Mouse (Mus musculus) layer of hippocampus, adult 9-11 months (tissue): Measurements from ENCODE around the gene Hspa1l.
"Not testable (repeated sequence)": the region's sequence is repeated elsewhere in the genome, so short reads cannot be mapped to it uniquely, and the experiment has no call there.

Experiments used
- DNase-seq: peaks from one replicate; pipeline ENCODE4 v3.0.0; 2022

Hspa1l gene

DNA sequence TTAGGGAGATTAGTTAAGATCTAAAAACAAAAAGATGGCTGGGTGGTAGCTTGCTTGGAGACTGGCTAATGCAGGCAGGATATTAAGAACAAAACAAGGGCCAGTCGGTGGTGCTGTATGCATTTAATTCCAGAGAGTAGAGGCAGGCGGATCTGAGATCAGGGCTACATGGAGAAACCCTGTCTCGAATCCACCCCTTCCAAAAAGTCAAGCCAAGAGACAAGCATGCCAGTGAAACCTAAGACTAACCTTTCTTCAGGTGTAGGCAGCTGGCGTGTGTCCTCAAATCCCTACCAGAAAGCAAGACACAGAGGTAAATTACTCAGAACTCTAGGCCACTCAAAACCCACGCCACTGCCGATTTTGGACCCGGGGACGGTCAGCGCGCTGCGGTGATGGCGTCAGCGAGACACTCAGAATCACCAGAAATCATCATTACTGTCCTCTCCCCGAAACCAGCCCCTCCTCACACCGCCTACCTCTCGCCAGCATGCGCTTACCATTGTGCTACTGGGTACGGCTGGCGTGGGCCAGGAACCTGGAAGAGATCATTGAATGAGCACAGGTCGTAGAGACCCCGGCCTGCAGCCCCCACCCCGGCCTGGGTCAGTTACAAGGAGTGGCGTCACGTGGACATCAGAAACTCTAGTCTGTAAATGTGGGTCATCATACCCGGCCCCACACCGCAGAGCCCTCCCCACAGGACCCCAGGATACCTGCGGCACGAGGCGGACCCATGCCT, 20.7 kb upstream of the Hspa1l start:
- DNase-seq = peak; percentile 65

DNA sequence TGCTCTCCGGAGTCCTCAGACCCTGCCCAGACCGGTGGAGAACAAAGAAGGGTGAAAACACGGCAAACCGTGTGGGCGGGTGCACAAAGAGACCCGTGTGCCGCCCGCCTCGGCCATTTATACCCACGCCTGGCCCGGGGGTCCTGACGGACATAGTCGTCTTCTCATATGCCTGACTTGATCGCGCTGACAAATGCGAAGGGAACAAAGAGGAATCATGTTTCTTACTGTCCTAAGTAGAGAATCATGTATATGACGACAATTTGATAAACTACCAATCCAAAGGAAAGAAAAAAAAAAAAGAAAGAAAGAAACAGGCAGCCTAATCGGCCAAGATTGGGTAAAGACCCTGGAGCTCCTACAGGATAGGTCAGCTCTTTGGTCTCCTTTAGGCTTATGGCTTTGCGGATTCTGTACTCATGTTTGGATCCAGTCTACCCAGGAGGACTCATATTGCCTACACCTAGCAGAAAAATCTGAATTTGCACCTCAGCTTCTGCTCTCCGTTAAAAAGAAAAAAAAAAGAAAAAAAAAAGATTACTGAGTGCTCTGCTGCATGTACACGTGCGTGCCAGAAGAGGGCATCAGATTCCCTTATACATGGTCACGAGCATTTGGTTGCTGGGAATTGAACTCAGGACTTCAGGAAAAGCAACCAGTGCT, 20.0 kb upstream of the Hspa1l start:
- peak; percentile 36 for DNase-seq

DNA sequence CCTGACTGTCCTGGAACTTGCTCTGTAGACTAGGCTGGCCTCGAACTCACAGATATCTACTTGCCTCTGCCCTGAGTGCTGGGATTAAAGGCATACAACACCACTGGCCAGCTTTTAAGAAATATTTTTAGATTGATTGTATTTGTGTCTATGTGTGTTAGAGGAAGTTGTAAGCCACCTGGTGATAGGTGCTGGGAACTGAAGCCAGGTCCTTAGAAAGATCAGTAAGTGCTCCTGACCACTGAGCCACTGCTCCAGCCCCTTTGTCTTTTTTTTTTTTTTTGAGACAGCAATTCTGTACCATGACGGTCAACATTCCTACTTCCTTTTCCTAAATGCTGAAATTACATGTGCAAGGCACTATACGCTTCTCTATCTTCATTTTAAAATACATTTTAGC, 19.2 kb upstream of the Hspa1l start:
- DNase-seq = no peak

DNA sequence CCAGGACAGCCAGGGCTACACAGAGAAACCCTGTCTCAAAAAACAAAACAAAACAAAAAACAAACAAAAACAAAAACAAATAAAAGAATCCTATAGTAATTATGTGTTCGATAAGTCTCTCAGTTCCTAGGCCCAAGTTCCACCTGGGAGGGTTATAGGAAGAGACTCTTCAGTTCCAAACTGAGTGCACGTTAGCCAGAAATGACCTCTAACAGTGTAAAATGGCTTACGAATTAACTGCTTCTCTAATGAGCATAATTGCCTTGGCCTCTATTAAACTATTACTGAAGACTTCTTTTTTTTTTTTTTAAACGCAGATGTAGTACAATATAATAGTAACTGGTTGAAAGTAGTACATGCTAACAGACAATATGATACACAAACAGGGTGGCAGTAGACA, 18.6 kb upstream of the Hspa1l start:
- DNase-seq = no peak

DNA sequence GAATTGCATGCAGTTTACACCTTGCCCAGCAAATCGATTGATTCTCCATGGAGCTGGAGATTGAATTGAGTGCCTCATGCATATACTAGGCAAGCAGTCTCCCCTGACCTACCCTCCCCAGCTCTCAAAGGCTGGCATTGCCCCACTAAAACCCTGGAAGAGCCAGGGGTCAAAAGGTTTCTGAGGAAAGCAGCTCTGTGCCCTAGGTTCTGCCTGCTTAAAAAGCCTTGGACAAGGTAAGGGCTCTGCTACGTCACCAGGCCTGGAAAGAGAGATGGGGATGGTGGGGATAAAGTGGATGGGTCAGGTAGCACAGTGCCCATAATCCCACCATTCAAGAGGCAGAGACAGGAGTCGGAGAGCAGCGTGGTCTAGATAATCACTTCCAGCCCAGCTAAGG, 17.7 kb upstream of the Hspa1l start:
- no peak for DNase-seq

DNA sequence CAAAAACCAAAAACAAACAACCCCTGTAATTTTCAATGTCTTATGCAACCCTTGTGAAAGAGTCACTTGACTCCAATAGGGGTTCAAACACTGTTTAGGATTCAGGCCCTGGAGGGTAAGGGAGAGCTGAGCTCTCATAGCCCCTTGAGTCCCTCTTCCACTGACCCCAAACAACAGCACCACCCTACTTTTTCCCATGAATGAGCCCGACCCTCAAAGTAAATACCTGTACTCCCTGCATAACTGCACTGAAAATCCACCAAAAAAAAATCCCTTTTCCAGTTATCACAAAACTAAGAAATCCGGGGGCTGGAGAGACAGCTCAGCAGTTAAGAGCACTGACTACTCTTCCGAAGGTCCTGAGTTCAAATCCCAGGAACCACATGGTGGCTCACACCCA, 16.6 kb upstream of the Hspa1l start:
- no peak for DNase-seq

DNA sequence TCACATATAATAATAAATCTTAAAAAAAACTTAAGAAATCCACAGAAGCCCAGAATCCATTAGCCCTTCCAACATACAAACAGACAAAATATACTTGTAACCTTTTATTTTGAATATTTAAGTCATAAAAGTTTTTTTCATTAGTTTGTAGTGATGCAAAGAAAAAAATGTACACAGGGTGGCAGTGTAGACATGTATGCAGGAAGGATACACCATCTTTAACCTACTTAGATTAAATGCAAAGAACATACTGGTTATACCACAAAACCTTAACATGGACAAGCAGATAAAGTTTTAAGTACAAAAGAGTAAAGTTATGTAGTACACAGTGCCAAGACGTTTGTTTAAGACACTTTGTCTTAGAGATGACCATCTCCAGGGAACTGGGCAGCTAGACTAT, 16.2 kb upstream of the Hspa1l start:
- DNase-seq = no peak

DNA sequence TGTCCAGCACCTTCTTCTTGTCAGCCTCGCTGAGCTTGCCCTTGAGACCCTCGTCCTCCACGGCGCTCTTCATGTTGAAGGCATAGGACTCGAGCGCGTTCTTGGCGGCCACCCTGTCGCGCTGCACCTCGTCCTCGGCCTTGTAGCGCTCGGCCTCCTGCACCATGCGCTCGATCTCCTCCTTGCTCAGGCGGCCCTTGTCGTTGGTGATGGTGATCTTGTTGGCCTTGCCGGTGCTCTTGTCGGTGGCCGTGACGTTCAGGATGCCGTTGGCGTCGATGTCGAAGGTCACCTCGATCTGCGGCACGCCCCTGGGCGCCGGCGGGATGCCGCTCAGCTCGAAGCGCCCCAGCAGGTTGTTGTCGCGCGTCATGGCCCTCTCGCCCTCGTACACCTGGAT, 15.2 kb upstream of the Hspa1l start:
- DNase-seq = not testable (repeated sequence)

DNA sequence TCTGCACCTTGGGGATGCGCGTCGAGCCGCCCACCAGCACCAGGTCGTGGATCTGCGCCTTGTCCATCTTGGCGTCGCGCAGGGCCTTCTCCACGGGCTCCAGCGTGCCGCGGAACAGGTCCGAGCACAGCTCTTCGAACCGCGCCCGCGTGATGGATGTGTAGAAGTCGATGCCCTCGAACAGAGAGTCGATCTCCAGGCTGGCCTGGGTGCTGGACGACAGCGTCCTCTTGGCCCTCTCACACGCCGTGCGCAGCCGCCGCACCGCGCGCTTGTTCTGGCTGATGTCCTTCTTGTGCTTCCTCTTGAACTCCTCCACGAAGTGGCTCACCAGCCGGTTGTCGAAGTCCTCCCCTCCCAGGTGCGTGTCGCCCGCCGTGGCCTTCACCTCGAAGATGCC, 14.5 kb upstream of the Hspa1l start:
- not testable (repeated sequence) for DNase-seq

DNA sequence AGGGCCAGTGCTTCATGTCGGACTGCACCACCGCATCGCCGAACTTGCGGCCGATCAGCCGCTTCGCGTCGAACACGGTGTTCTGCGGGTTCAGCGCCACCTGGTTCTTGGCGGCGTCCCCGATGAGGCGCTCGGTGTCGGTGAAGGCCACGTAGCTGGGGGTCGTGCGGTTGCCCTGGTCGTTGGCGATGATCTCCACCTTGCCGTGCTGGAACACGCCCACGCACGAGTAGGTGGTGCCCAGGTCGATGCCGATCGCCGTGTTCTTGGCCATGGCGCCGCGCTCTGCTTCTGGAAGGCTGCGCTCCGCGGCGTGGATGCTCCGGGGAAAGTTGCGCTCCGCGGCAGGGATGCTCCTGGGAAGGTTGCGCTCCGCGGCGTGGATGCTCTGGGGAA, 13.8 kb upstream of the Hspa1l start:
- not testable (repeated sequence) for DNase-seq

DNA sequence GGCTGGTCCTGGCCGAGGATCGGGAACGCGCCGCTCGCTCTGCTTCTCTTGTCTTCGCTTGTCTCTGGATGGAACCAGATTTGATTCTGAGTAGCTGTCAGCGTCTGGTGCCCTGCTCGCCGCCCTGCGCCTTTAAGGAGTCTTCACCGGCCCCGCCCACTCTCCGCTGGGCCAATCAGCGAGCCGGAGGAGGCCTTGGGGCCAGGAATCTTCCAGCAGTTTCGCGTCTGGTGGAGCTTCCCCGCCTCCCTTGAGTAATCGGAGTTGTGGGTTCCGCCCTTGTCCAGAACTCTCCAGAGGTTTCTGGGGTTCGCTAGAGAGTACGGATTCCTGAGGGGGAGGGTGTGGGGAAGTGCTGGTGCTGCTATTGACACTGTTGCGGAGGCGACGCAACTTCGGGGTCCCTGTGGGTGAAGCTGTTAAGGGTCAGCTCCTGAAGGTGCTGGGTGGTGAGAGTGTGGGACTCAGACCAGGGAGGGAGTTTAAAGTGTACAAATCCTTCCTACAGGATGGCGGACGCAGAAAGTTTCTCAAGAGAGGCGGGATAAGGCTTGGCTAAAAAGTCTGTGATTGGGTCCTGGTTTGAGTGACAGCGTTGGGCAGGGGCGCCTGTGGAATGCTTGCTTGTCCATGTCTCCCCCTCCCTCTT, 13.2 kb upstream of the Hspa1l start, which contains the start of gene Hspa1b:
TSS of gene Hspa1b (minus strand) at position 109 of the 649 bp plus-strand sequence.
- peak; percentile 85 for DNase-seq

DNA sequence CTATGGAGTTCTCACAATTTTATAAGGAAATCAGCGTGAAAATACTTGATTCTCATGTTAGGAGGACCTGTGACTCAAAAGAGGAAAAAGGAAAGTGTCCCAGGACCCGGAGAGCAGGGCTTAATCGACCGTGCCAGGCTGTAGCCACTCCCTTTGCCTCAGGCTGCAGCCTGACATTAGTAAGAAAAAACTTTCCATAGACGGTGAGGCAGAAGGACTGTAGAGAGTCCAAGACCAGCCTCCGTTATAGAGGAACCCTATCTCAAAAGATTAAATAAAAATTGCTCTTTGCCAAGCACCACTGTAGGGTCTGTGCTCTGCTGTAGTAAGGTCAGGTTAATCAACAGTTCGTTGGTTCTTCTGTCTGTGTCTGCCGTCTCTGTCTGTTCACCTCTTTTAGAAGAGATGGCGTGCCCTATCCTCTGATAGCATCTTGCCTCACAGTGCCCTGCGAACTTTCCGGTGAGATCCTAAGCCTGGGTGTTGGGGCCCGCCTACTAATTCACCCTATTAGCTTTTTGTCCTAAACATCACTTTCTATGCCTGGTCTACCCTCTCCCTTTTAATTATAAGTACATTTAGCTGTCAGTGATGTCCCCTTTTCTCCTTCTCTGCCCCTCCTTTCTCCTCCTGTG, 12.5 kb upstream of the Hspa1l start:
- DNase-seq = no peak

DNA sequence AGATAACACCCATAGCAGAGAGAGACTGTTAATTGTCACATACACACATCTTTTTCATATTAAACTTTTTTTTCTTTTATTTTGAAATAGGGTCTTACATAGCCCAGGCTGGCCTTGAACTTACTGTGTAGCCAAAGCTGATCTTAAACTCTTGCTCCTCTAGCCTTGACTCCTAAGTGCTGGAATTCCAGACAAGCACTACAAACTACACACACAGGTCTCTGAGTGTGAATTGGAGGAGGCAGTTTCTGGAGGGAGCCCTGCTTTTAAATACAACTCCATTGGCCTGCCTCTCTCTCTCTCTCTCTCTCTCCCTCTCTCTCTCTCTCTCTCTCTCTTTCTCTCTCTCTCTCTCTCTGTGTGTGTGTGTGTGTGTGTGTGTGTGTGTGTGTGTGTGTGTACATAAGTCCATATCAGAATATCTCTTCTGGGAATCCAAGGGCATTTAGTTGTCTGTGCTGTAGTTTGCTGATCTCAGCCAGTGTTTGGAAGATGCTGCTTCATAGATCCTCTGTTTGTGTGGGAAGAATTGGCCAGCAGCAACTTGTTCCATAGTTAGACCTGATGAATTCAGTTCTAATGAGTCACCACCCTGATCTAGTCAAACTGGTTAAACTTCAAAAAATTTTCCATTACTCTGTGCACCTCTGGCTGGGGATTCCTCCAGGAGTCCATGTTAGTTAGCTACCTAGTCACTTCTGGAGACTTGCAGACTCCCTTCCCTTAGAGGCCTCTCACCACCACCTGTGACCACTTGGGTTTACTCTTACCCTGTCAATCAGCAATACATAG, 11.6 kb upstream of the Hspa1l start:
- DNase-seq = no peak

DNA sequence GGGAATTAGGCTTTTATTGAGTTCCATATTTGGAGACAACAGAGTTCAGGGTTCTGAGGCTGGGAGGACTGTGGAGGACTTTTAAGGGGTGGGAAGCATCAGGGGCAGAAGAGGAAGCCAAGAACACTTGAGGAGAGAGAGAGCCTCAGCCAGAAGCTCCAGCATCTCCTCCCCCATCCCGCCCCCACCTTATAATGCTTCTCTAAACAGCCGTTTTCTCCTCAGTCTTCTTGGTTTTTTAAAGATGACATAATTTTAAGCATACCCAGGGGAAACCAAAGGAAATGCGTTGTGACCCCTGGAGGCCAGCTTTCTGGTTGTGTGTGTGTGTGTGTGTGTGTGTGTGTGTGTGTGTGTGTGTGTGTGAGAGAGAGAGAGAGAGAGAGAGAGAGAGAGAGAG, 10.4 kb upstream of the Hspa1l start:
- DNase-seq = no peak

DNA sequence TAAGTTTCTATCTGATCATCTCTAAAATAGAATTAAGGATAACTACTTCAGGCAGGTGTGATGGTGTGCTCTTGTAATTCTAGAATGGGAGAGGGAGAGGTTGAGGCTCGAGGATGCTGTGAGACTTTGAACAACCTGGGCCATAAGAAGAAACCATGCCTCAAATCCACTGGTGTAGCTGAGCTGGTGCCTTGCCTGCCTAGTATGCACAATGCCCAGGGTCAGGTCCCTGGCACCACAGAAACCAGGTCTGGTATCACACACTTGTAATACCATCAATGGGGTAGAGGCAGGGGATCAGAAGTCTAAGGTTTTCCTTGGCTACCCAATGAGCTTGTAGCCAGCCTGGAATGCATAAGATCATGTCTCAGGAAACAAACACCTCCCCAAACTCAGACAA, 9.7 kb upstream of the Hspa1l start:
- DNase-seq = no peak

DNA sequence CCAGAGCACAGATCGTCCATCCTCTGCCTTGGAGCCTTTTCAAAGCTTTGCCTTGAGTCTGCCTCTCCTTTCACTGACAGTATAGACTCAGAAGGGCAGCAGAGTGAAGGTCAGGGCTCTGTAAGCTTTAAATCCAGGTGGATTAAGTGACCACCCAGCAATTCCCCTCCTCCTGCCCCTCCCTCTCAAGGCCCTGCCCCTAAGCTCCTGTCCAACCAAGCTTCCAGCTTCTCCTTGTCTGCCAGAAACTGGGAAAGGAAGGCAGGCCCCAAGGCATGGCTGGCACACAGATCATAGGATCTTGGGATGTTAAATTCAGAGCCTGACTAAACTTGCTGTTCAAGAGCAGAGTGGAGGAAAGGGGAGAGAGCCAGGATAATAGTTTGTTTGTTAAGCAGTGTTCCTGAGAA, 7.9 kb upstream of the Hspa1l start:
- no peak for DNase-seq

DNA sequence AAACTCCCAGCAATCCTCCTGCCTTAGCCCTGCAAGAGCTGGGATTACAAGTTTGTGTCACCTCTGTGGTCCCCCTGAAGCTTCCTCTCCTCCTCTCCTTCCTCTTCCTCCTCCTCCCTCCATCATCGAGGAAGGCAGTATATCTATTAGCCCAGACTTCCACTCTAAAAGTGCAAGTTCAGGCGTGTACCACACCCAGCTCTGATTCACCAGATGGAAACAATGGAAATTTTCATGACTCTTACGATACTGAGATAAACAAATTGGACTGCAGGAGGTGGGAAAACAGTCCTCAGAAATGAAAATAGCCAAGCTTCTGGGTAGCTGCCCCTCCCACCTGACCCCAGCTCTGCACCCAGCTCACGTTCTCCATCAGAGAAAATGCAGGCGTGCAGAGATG, 6.9 kb upstream of the Hspa1l start:
- DNase-seq = no peak

DNA sequence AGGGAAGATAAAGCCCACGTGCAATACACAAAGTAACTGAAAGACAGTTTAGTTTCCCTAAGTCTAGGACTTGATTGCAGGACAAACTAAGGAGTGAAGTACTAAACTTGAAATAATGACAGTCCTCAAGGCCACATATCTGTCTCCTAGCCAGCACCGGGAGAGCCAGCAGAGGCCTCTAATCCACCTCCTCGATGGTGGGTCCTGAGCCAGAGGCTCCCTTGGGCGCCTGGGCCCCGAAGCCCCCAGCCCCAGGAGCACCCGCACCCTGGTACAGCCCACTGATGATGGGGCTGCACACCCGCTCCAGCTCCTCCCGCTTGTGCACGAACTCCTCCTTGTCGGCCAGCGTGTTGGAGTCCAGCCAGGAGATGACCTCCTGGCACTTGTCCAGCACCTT, 2.7 kb upstream of the Hspa1l start, which contains the start of gene Gm20481:
TSS of gene Gm20481 (plus strand) at position 91 of the 400 bp plus-strand sequence.
- not testable (repeated sequence) for DNase-seq

DNA sequence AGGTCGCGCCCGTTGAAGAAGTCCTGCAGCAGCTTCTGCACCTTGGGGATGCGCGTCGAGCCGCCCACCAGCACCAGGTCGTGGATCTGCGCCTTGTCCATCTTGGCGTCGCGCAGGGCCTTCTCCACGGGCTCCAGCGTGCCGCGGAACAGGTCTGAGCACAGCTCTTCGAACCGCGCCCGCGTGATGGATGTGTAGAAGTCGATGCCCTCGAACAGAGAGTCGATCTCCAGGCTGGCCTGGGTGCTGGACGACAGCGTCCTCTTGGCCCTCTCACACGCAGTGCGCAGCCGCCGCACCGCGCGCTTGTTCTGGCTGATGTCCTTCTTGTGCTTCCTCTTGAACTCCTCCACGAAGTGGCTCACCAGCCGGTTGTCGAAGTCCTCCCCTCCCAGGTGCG, 1.7 kb upstream of the Hspa1l start:
- DNase-seq = not testable (repeated sequence)

DNA sequence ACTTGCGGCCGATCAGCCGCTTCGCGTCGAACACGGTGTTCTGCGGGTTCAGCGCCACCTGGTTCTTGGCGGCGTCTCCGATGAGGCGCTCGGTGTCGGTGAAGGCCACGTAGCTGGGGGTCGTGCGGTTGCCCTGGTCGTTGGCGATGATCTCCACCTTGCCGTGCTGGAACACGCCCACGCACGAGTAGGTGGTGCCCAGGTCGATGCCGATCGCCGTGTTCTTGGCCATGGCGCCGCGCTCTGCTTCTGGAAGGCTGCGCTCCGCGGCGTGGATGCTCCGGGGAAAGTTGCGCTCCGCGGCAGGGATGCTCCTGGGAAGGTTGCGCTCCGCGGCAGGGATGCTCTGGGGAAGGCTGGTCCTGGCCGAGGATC, 822 bp upstream of the Hspa1l start:
- not testable (repeated sequence) for DNase-seq

DNA sequence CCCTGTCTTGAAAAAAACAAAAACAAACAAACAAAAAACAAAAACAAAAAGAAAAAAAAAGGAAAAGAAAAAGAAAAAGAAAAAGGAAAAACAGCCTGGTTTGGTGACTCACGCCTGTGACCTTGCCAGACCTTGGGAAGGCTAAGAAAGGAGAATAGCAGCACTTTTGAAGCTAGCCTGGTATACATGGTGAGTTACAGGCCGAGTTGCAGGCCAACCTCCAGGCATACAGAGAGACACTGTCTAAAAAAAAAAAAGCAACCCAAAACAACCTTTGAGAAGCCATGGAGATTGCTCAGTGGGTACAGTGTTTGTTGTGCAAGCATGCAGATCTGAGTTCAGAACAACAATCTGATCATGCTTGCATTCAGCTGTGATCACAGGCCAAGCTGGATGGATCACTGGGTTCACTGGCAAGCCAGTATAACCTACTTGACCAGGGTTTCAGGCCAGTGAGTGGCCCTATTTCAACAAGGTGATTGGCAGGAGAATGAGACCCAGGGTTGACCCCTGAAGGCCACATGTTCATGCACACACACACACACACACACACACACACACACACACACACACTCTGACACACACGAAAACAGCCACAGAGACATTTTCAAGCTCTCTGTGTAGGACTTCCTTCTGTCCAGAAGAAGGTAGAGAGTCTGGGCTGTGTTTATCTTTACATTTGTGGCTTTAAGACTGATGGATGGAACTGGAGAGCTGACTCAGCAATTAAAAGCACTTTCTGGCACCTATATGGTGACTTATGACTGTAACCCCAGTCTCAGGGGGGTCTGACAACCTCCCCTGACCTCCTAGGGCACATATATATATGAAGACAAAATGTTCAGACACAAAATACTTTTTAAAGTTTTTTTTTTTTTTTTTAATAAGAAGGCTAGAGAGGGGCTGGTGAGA, 3.3 kb downstream of the Hspa1l start:
- no peak for DNase-seq

DNA sequence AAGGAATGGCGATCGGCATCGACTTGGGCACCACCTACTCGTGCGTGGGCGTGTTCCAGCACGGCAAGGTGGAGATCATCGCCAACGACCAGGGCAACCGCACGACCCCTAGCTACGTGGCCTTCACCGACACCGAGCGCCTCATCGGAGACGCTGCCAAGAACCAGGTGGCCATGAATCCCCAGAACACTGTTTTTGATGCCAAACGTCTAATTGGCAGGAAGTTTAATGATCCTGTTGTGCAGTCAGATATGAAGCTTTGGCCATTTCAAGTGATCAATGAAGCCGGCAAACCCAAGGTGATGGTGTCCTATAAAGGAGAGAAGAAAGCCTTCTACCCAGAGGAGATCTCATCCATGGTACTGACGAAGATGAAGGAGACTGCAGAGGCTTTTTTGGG, 4.5 kb downstream of the Hspa1l start:
- no peak for DNase-seq
